Mouse (Mus musculus) heart, postnatal 0 days (tissue): ENCODE measurements around the gene Fam120b.

Experiments used
- CTCF ChIP-seq: IDR thresholded peaks from 2 replicates; pipeline ENCODE4 v1.5.1; 2016; ENCODE audit warnings: antibody characterized with exemption, control low read depth, low read depth
- EP300 ChIP-seq: IDR thresholded peaks from 2 replicates; pipeline ENCODE4 v1.6.1; 2016; ENCODE audit warnings: antibody characterized with exemption, low read depth

DNA sequence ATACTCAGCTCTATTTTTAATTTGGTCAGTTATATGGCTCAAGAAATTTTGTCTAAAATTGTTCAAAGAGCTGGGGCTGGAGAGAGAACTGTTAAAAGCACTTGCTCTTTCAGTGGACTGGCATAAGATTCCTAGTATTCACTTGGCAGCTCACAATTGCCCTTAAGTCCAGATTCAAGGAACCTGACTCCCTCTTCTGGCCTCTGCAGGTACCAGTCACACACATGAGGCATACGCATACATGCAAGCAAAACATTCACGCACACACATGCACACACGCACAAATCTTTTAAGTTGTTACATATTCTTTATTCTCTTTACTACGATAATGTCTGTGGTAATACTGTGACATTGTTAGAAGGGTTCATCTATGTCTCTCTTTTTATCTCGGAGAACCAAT is 12.6 kb upstream of the Fam120b start:
- no peak for TF ChIP-seq CTCF
- TF ChIP-seq EP300: no peak
